Mouse (Mus musculus) heart, embryonic 16.5 days (tissue): ENCODE measurements around the gene Gm13057. TPM values are rescaled to one million over a fixed set of nuclear protein-coding genes. Genes with fewer than 3 reads are reported as not detected.
"Not testable (repeated sequence)": the region's sequence is repeated elsewhere in the genome, so short reads cannot be mapped to it uniquely, and the experiment has no call there.

Experiments used
- ATAC-seq: fragments of 200-750 bp; cut with Nextera tagmentation; replicated peaks from 2 replicates; pipeline ENCODE4 v1.8.0; 2017; ENCODE audit warnings: moderate number of reproducible peaks; ENCODE audit not compliant: insufficient read depth, low FRiP score; ENCODE audit errors: extremely low read depth
- H3K27ac ChIP-seq: fragments of 300-500 bp; sonication (generic); 2 replicates; pipeline ENCODE4 v1.5.1; 2014; ENCODE audit warnings: mild to moderate bottlenecking, low read length, control low read depth, moderate library complexity
- H3K27me3 ChIP-seq: fragments of 300-500 bp; sonication (generic); 2 replicates; pipeline ENCODE4 v1.6.1; 2014; ENCODE audit warnings: low read length, mixed read lengths; ENCODE audit not compliant: control insufficient read depth, insufficient read depth
- H3K36me3 ChIP-seq: fragments of 300-500 bp; sonication (generic); 2 replicates; pipeline ENCODE4 v1.6.1; 2014; ENCODE audit not compliant: control insufficient read depth, insufficient read depth
- H3K4me1 ChIP-seq: fragments of 300-500 bp; sonication (generic); 2 replicates; pipeline ENCODE4 v1.6.1; 2014; ENCODE audit warnings: low read length, mixed read lengths; ENCODE audit not compliant: control insufficient read depth, insufficient read depth
- H3K4me2 ChIP-seq: fragments of 300-500 bp; sonication (generic); 2 replicates; pipeline ENCODE4 v1.6.1; 2014; ENCODE audit warnings: low read depth, mild to moderate bottlenecking, control low read depth, low read length
- H3K4me3 ChIP-seq: fragments of 300-500 bp; sonication (generic); 2 replicates; pipeline ENCODE4 v1.5.1; 2014; ENCODE audit warnings: mild to moderate bottlenecking, control low read depth, low read length
- H3K9ac ChIP-seq: fragments of 300-500 bp; sonication (generic); 2 replicates; pipeline ENCODE4 v1.6.1; 2014; ENCODE audit warnings: low read length, control low read depth
- H3K9me3 ChIP-seq: fragments of 300-500 bp; sonication (generic); replicated peaks from 2 replicates; pipeline ENCODE4 v1.6.1; 2016; ENCODE audit warnings: low read length; ENCODE audit not compliant: control insufficient read depth
- WGBS: fragments of 180-500 bp; shearing (Covaris S2); extraction: QIAGEN DNeasy Blood & Tissue Kit; methylation state at CpG from one replicate; pipeline ENCODE4 v1.1.7; 2014; 5-methylcytosine and 5-hydroxymethylcytosine counted together
- polyA plus RNA-seq: library from polyadenylated mRNA; unstranded; fragments of >200 nt; fragmentation: Nextera tagmentation; extraction: Ambion mirVana; gene quantifications from 2 replicates; pipeline ENCODE4 v1.2.1, GENCODE M21; 2015

Gene Gm13057
- polyA plus RNA-seq = not detected in 2 replicates

GRCm38 (mm10) chr4:143551400-143551799 is at the start of gene Gm13057, which contains the start of gene BC080695:
Gene Gm13057 (plus strand): TSS chr4:143551709.
Gene BC080695 (plus strand): TSS chr4:143551700.
- H3K4me3 ChIP-seq, H3K27ac ChIP-seq, H3K4me2 ChIP-seq, H3K9me3 ChIP-seq, H3K9ac ChIP-seq, H3K4me1 ChIP-seq, H3K27me3 ChIP-seq, H3K36me3 ChIP-seq, ATAC-seq: not testable (repeated sequence)
- WGBS = no CpG with 5 or more reads among the region's 3 CpGs

- H3K9me3 ChIP-seq = no peaks in the 10 kb centered on the region
- no peaks in the 10 kb centered on the region for H3K36me3 ChIP-seq
- no peak for ATAC-seq
- H3K4me3 ChIP-seq = no peak within 1 kb of the TSS
- H3K27me3 ChIP-seq = no peaks in the 10 kb centered on the region
- H3K4me2 ChIP-seq = no peak within 1 kb of the TSS
- no peak within 1 kb of the TSS for H3K27ac ChIP-seq
- H3K9ac ChIP-seq = no peak within 1 kb of the TSS
- H3K4me1 ChIP-seq = no peaks in the 10 kb centered on the region
- 74% methylated on average over 3 of the region's 3 CpGs for WGBS
Observed at GRCm38 (mm10) chr4:143511043-143511442, 40.5 kb upstream of the Gm13057 start, which contains the start of gene Gm13043. Gene Gm13043 (plus strand): TSS chr4:143511343.

GRCm38 (mm10) chr4:143535654-143536053 is 15.9 kb upstream of the Gm13057 start, which contains the start of gene Gm13040:
Gene Gm13040 (plus strand): TSS chr4:143535954.
- H3K9ac ChIP-seq, H3K27ac ChIP-seq, H3K4me1 ChIP-seq, H3K27me3 ChIP-seq, H3K36me3 ChIP-seq, ATAC-seq, H3K4me3 ChIP-seq, H3K4me2 ChIP-seq, H3K9me3 ChIP-seq: not testable (repeated sequence)
- no CpG with 5 or more reads among the region's 3 CpGs for WGBS

Other genes with a start within 250 kb of the Gm13057 start
- gene Lrrc38, start 202.0 kb upstream of the Gm13057 start, polyA plus RNA-seq = 0.14 and 0.41 TPM in 2 replicates
- not detected in 2 replicates for gene Pramel1, start 157.3 kb upstream of the Gm13057 start, polyA plus RNA-seq
- gene Pramef8, start 139.3 kb upstream of the Gm13057 start, polyA plus RNA-seq = 11.6 and 13.4 TPM in 2 replicates
- gene Oog4, start 101.4 kb upstream of the Gm13057 start, polyA plus RNA-seq = not detected in 2 replicates
- not detected in 2 replicates for gene Gm13043, start 40.4 kb upstream of the Gm13057 start, polyA plus RNA-seq
- gene Gm13040, start 15.8 kb upstream of the Gm13057 start, polyA plus RNA-seq = not detected in 2 replicates
- gene BC080695, start within 50 bp of the Gm13057 start, polyA plus RNA-seq = not detected in 2 replicates
- gene Gm13083, start 63.3 kb downstream of the Gm13057 start, polyA plus RNA-seq = not detected in 2 replicates
- gene Gm13088, start 105.5 kb downstream of the Gm13057 start, polyA plus RNA-seq = not detected in 2 replicates
- gene Gm13089, start 151.0 kb downstream of the Gm13057 start, polyA plus RNA-seq = not detected in 2 replicates
- gene Gm13078, start 167.7 kb downstream of the Gm13057 start, polyA plus RNA-seq = not detected in 2 replicates
- not detected in 2 replicates for gene Gm13023, start 237.6 kb downstream of the Gm13057 start, polyA plus RNA-seq